Mouse (Mus musculus) brain, embryonic 14.5 days (tissue): ENCODE data around the gene Isy1.

Experiments used
- CTCF ChIP-seq: fragments of 200-500 bp; IDR thresholded peaks from 2 replicates; pipeline ENCODE4 v1.5.1; 2012; ENCODE audit warnings: inconsistent platforms, mild to moderate bottlenecking, moderate library complexity, borderline replicate concordance; ENCODE audit not compliant: insufficient read depth, insufficient read length; ENCODE audit errors: extremely low read depth
- POLR2A ChIP-seq: fragments of 200-500 bp; IDR thresholded peaks from 2 replicates; pipeline ENCODE4 v1.6.1; 2012; ENCODE audit warnings: mild to moderate bottlenecking, inconsistent platforms, borderline replicate concordance; ENCODE audit not compliant: poor library complexity, insufficient read depth, insufficient read length, severe bottlenecking; ENCODE audit errors: extremely low read depth

DNA sequence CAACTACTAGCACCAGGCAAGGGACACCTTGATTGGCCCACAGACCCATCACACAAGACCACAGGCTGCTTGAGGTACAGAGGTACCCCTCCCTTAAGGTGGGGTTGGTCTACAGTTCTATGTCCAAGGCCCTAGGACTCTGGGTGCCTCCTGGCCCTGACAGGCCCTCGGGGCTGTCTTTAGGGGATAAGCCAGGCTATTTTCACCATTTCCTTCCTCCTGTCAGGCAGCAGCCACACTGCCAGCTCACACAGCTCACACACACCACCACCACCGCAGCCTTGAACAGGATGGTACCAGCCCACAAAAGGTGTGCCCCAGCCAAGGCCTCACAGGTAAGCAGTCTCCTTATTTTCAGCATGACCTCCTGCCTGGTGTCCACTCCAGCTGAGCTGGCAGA is 60.8 kb downstream of the Isy1 start, which contains the start of gene Gp9:
- TF ChIP-seq POLR2A (no peak), CTCF (no peak)
